Mouse (Mus musculus) forebrain, embryonic 16.5 days (tissue): ENCODE data around the gene Cyp2e1. TPM values are rescaled to one million over a fixed set of nuclear protein-coding genes. Genes with fewer than 3 reads are reported as not detected.

Experiments used
- ATAC-seq: fragments of 200-750 bp; cut with Nextera tagmentation; 2 replicates; pipeline ENCODE4 v1.8.0; 2017; ENCODE audit warnings: mild to moderate bottlenecking, moderate library complexity
- H3K27ac ChIP-seq: fragments of 300-500 bp; sonication (generic); 2 replicates; pipeline ENCODE4 v1.5.1; 2014; ENCODE audit warnings: low read length, control low read depth
- H3K27me3 ChIP-seq: fragments of 300-500 bp; sonication (generic); replicated peaks from 2 replicates; pipeline ENCODE4 v1.6.1; 2014; ENCODE audit warnings: low read length; ENCODE audit not compliant: control insufficient read depth, insufficient read depth
- H3K36me3 ChIP-seq: fragments of 300-500 bp; sonication (generic); 2 replicates; pipeline ENCODE4 v1.6.1; 2014; ENCODE audit not compliant: control insufficient read depth, insufficient read depth
- H3K4me1 ChIP-seq: fragments of 300-500 bp; sonication (generic); replicated peaks from 2 replicates; pipeline ENCODE4 v1.6.1; 2014; ENCODE audit warnings: low read length; ENCODE audit not compliant: control insufficient read depth, insufficient read depth
- H3K4me2 ChIP-seq: fragments of 300-500 bp; sonication (generic); 2 replicates; pipeline ENCODE4 v1.6.1; 2014; ENCODE audit warnings: mild to moderate bottlenecking, low read length, control low read depth
- H3K4me3 ChIP-seq: fragments of 300-500 bp; sonication (generic); replicated peaks from 2 replicates; pipeline ENCODE4 v1.5.1; 2014; ENCODE audit warnings: mild to moderate bottlenecking, low read length, control low read depth
- H3K9ac ChIP-seq: fragments of 300-500 bp; sonication (generic); replicated peaks from 2 replicates; pipeline ENCODE4 v1.6.1; 2014; ENCODE audit warnings: low read depth, low read length, control low read depth
- H3K9me3 ChIP-seq: fragments of 300-500 bp; sonication (generic); 2 replicates; pipeline ENCODE4 v1.6.1; 2016; ENCODE audit warnings: low read length; ENCODE audit not compliant: control insufficient read depth
- WGBS: fragments of 180-500 bp; shearing (Covaris S2); extraction: QIAGEN DNeasy Blood & Tissue Kit; methylation state at CpG from one replicate; pipeline ENCODE4 v1.1.7; 2014; 5-methylcytosine and 5-hydroxymethylcytosine counted together
- polyA plus RNA-seq: library from polyadenylated mRNA; unstranded; fragments of >200 nt; fragmentation: Nextera tagmentation; extraction: Ambion mirVana; gene quantifications from 2 replicates; pipeline ENCODE4 v1.2.1, GENCODE M21; 2015

Cyp2e1 gene
- not detected in 2 replicates for polyA plus RNA-seq

DNA sequence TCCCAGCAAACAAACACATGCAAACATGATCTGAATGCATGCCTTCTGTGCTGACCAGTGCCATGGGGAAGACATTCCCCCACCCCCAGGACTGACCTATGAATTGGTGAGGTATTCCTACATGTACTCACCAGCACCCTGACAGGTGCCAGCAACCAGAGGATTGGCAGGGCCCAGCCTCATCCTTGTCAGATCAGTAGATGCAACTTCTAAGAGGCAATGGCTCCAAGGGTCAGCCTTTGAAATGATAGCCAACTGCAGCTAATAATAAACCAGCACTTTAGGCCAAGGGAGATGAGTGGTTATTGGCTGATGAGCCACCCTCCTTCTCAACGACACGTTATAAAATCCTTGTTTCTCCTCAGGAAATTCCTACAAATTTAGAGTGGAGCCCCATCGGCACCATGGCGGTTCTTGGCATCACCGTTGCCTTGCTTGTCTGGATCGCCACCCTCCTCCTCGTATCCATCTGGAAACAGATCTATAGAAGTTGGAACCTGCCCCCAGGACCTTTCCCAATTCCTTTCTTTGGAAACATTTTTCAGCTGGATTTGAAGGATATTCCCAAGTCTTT, at the start of gene Cyp2e1:
Gene Cyp2e1 (plus strand): TSS at position 293 of the 574 bp plus-strand sequence.
- Histone ChIP-seq H3K9ac (no peak within 1 kb of the TSS), H3K4me3 (no peak within 1 kb of the TSS), H3K4me2 (no peak within 1 kb of the TSS), H3K9me3 (no peaks in the 10 kb centered on the region), H3K36me3 (no peaks in the 10 kb centered on the region), H3K27ac (no peak within 1 kb of the TSS), H3K27me3 (no peaks in the 10 kb centered on the region), H3K4me1 (no peaks in the 10 kb centered on the region)
- ATAC-seq: no peak
- WGBS: 91% methylated on average over 7 of the region's 7 CpGs

DNA sequence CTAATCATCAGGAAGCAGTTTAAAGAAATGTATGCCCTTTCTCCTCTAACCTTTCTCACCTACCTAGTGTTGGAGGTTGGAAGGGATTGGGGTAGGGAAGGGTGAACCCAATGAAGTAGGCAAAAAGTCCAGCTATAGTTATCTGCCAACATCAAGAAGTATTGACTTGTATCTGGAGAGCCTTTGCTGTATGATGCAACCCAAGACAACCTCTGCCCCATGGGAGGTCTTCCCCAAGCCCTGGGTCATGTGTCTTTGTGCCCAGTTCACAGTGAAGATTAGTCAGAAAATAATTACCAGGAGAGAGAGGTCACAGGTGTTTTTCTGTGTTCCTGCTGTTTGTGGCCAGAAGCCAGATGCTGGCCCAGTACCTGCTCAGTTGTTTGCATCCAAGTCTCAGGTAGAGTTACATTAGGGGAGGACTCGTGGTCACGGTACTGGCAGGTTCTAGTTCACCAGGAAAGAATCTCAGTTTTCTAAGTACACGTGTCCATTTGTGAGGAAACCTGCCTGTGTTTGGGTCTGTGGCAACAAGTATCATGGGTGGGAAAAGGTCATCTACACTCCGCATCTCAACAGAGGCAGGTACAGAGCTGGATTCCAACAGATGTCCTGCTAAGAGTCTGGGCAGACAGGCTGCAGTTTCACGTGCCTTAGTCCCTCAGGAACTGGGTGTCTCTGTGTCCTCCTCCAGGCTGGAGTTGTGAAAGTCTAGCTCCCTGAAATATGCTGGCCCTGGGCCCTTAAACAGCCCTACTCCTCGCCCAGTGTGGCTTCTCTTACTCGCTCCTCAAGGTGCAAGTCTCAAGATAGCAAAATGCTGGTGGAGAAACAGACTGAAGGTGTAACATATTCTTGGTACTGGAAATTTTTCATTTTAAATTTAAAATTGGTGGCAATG, 46.1 kb upstream of the Cyp2e1 start:
- Histone ChIP-seq H3K4me3 (no peak overlapping the region), H3K9me3 (no peaks in the 10 kb centered on the region), H3K4me2 (no peak overlapping the region), H3K9ac (no peak overlapping the region), H3K4me1 (no peaks in the 10 kb centered on the region), H3K27me3 (no peaks in the 10 kb centered on the region), H3K36me3 (no peaks in the 10 kb centered on the region), H3K27ac (no peak overlapping the region)
- WGBS: 83% methylated on average over 7 of the region's 7 CpGs
- no peak for ATAC-seq

DNA sequence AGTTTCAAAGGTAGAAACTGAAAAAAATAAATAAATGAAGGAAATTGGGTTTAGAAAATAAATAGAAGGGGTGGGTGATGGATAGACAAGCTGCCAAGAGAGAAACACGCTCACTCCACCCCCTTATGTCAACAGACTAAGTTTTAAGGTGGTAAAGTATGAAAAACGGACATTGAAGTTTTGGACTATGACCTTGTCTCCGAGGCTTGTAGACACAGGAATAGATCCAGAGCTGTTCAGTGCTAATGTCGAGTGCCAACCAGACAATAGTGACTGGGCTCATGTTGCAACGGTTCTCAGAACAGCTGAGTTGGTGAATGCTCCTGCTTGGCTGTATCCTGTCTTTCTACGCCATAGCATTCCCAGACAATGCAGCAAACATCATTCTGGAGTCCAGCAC, 42.4 kb upstream of the Cyp2e1 start:
- no peak overlapping the region for H3K9ac ChIP-seq
- no peak overlapping the region for H3K27ac ChIP-seq
- no peak overlapping the region for H3K4me2 ChIP-seq
- H3K9me3 ChIP-seq: no peaks in the 10 kb centered on the region
- no peaks in the 10 kb centered on the region for H3K36me3 ChIP-seq
- ATAC-seq: no peak
- H3K4me1 ChIP-seq: no peaks in the 10 kb centered on the region
- no peak overlapping the region for H3K4me3 ChIP-seq
- 82% methylated on average over 6 of the region's 6 CpGs for WGBS
- no peaks in the 10 kb centered on the region for H3K27me3 ChIP-seq

- H3K9me3 ChIP-seq: no peaks in the 10 kb centered on the region
- H3K4me1 ChIP-seq: no peaks in the 10 kb centered on the region
- no peaks in the 10 kb centered on the region for H3K36me3 ChIP-seq
- no peak overlapping the region for H3K4me2 ChIP-seq
- no peak overlapping the region for H3K4me3 ChIP-seq
- H3K27ac ChIP-seq: no peak overlapping the region
- H3K27me3 ChIP-seq: no peaks in the 10 kb centered on the region
- no peak for ATAC-seq
- H3K9ac ChIP-seq: no peak overlapping the region
These were observed 38.0 kb upstream of the Cyp2e1 start for GRCm38 (mm10) chr7:140725558-140725957.

DNA sequence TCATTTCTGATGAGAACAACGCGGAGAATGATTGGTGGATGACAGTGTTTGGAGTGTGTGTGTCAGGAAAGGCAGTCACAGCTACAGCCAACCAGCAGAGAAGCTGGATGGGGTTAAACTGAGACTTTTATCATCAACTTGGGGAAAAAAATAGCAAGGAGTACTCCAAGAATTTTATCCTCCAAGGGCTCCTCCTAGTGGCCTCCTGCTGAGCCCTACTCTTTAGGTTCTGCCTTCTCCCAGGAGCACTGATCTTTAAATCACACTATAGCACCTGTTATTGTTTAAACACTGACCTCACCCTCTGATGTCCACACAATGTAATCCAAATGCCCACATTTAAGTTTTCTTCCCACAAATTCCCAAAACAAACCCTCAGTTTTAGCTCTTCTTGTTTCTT, 30.4 kb upstream of the Cyp2e1 start:
- Histone ChIP-seq H3K4me3 (no peak overlapping the region), H3K4me2 (no peak overlapping the region), H3K36me3 (no peaks in the 10 kb centered on the region), H3K27me3 (no peaks in the 10 kb centered on the region), H3K9me3 (no peaks in the 10 kb centered on the region), H3K27ac (no peak overlapping the region), H3K9ac (no peak overlapping the region), H3K4me1 (no peaks in the 10 kb centered on the region)
- ATAC-seq: no peak
- WGBS: 61% methylated on average over 2 of the region's 2 CpGs

GRCm38 (mm10) chr7:140747402-140747801, 16.1 kb upstream of the Cyp2e1 start:
- WGBS: 90% methylated on average over 3 of the region's 3 CpGs
- H3K4me1 ChIP-seq: no peaks in the 10 kb centered on the region
- no peaks in the 10 kb centered on the region for H3K36me3 ChIP-seq
- no peak overlapping the region for H3K9ac ChIP-seq
- no peaks in the 10 kb centered on the region for H3K9me3 ChIP-seq
- no peak overlapping the region for H3K4me3 ChIP-seq
- no peak overlapping the region for H3K4me2 ChIP-seq
- H3K27me3 ChIP-seq: no peaks in the 10 kb centered on the region
- H3K27ac ChIP-seq: no peak overlapping the region
- ATAC-seq: no peak

- Histone ChIP-seq H3K27me3 (no peaks in the 10 kb centered on the region), H3K4me1 (no peaks in the 10 kb centered on the region), H3K27ac (no peak overlapping the region), H3K4me3 (no peak overlapping the region), H3K9me3 (no peaks in the 10 kb centered on the region), H3K4me2 (no peak overlapping the region), H3K36me3 (no peaks in the 10 kb centered on the region), H3K9ac (no peak overlapping the region)
- no peak for ATAC-seq
- 86% methylated on average over 6 of the region's 6 CpGs for WGBS
These were observed 15.3 kb upstream of the Cyp2e1 start for GRCm38 (mm10) chr7:140748116-140748826.

DNA sequence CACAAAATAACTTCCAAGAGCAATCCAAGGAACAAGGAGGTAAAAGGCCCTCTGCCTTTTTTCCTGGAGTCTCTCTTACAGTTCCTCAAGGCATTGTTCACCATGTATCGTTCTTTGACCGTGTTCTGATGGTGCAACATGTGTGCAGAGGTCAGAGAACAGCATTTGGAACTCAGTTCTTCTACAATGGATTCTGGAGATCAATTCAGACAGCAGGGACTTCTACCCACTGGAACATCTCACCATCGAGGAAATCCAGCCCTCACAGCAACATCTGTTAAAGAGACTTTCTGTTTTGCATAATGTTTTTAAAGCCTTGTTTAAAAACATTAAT, 14.7 kb upstream of the Cyp2e1 start:
- Histone ChIP-seq H3K36me3 (no peaks in the 10 kb centered on the region), H3K4me2 (no peak overlapping the region), H3K9me3 (no peaks in the 10 kb centered on the region), H3K27me3 (no peaks in the 10 kb centered on the region), H3K4me1 (no peaks in the 10 kb centered on the region), H3K4me3 (no peak overlapping the region), H3K9ac (no peak overlapping the region), H3K27ac (no peak overlapping the region)
- WGBS: 83% methylated on average over 3 of the region's 3 CpGs
- no peak for ATAC-seq

- no peak for ATAC-seq
- Histone ChIP-seq H3K4me1 (no peaks in the 10 kb centered on the region), H3K4me2 (no peak overlapping the region), H3K27me3 (no peaks in the 10 kb centered on the region), H3K9me3 (0 out of 2 replicates have a peak, but pooled peaks cover 3% of the 10 kb centered on the region), H3K27ac (no peak overlapping the region), H3K36me3 (no peaks in the 10 kb centered on the region), H3K9ac (no peak overlapping the region), H3K4me3 (no peak overlapping the region)
These were observed 9.0 kb upstream of the Cyp2e1 start for GRCm38 (mm10) chr7:140754556-140754955.
